Mouse (Mus musculus) embryo, embryonic 9.5 days (tissue): ENCODE data around the gene Ddx42.
"Not testable (repeated sequence)": the region's sequence is repeated elsewhere in the genome, so short reads cannot be mapped to it uniquely, and the experiment has no call there.

Source experiments
- DNase-seq: peaks from one replicate; pipeline ENCODE4 v3.0.0-alpha.2; 2017; ENCODE audit errors: extremely low spot score

Gene Ddx42

GRCm38 (mm10) chr11:106216730-106217490, at the start of gene Ddx42:
Ddx42 (plus strand) TSS chr11:106216926.
- peak; percentile 90 for DNase-seq

GRCm38 (mm10) chr11:106167435-106167834, 49.3 kb upstream of the Ddx42 start:
- no peak for DNase-seq

GRCm38 (mm10) chr11:106170807-106171206, 45.9 kb upstream of the Ddx42 start:
- no peak for DNase-seq

- DNase-seq, result no peak
Observed at GRCm38 (mm10) chr11:106173228-106173627, 43.5 kb upstream of the Ddx42 start.

DNA sequence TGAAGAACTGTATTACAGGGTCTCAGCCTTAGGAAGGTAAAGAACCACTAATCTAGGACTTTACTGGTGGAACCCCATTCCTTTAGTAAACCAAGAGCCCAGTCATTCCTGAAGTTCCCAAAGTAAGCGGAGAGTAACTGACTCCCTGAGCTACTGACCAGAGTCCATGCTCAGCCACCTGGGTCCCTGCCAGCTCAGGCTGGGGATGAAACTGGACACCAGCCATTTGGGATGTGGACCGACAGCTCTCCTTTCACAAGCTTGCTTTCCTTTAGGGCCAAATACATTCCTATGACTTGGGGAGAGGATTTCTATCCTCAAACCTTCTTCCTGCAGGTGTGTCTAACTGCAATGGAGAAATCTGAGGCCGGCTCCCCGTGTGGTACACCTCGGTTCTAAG, 42.4 kb upstream of the Ddx42 start:
- DNase-seq, result no peak

DNA sequence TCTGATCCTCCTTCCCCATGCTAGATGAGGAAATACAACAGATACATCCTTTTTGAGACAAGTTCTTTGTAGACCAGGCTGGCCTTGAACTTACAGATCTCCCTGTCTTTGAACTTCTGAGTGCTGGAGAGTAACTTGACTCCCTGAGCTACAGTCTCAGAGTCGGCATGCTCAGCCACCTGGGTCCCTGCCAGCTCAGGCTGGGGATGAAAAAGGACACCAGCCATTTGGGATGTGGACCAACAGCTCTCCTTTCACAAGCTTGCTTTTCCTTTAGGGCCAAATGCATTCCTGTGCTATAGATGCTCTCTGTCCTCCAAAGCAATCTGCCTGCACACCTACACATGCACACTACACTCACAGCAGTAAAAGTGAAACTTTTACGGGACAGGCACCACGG, 41.6 kb upstream of the Ddx42 start:
- DNase-seq, result no peak

DNA sequence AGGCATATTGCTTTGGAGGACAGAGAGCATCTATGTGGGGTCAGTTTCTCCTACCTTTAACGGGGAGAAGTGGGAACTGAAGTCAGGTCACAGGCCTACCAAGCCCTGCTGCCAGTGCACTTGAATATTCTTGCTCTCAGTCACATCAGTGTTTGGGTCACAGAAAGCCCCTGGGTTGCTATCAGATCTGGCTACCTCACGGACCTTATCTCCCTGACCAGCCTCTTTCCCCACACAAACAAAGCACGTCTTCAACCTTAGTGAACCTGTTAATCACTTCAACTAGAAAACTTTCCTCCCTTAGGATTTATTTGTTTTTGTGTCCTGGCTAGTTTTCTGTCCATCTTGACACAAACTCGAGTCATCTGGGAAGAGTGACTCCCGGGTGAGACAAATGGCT, 40.4 kb upstream of the Ddx42 start:
- no peak for DNase-seq

DNA sequence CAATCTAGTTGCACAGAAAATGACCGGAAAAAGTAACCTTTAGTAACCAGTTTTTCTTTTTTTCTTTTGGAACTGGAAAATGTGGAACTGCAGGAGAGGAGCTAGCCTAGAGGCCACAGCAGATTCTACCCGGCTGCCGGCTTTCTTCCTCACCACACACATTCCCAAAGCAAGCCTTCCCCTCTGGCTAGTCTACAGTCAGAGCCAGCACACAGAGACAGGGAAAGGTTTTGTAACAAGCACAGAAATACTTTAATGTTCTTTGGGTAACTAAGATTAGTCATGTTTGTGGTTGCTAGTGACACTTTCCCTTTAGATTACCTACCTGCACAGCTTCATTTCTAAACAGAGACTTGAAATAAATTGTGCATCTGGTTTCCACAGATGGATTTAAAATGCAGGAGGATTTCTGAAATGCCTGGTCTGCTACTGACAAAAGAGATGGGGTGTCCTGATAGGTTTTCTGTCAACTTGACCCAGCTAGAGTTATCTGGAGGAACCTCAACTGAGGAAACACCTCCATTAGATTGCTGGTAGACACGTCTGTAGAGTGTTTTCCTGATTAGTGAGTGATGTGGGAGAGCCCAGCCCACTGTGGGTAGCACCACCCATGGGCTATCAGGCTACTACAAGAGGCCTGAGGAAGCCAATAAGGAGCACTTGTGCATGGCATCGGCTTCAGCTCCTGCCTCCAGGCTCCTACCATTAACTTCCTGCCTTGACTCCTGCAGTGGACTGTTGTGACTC, 38.5 kb upstream of the Ddx42 start:
- no peak for DNase-seq

- no peak for DNase-seq
Observed at GRCm38 (mm10) chr11:106179711-106180448, 36.8 kb upstream of the Ddx42 start.

GRCm38 (mm10) chr11:106180449-106180801, 36.3 kb upstream of the Ddx42 start:
- DNase-seq, result no peak

DNA sequence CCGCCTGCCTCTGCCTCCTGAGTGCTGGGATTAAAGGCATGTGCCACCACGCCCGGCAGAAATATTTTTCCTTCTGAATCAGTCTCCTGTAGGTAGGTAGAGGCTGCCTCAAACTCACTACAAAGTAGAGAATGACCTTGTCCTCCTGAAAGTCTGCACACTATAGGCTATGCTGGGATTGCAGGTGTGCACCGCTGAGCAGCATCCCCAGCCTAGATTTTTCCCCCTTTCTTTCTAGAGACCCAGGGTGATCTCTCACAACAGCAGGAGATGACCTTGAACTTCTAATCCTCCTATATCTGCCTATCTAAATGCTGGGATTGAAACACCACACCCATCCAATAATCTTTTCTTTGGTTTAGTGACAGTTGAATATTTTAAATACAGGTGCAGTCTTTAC, 29.4 kb upstream of the Ddx42 start:
- DNase-seq, result no peak

- no peak for DNase-seq
Observed at GRCm38 (mm10) chr11:106191716-106192115, 25.0 kb upstream of the Ddx42 start.

GRCm38 (mm10) chr11:106192241-106192640, 24.5 kb upstream of the Ddx42 start:
- no peak for DNase-seq

DNA sequence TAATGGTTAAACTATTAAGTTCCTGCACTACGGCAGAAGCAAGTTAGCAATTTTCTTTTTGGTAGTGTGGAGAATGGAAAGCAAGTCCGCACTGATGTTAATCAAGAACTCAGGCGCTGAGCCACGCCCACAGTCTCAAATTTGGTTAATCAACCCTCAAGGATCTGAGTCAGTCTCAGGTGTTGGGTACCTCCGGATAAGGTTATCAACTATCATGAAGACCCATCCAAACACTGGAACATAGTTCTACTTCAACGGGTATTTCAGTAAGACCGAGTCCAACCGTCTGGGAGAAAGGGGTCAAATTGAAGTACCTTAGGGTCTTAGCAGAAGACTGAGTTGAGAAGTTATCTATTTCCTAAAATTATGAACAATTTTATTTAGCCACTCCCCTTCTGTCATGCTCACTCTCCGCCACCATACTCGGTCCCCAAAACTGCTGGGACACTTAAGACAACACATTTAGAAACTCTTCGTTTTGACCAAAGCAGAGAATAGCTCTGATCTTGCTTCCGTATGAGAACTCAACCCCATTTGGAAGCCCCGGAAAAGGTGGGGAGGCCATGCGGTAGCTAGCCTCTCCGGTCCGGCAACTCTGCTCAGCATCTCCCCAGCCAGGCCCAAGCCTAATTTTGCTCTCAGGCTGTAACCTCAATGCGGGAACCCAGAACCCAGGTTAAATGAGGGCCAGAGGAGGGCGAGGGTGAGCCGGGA, 23.9 kb upstream of the Ddx42 start:
- DNase-seq, result no peak

- peak; percentile 100 for DNase-seq
Observed at GRCm38 (mm10) chr11:106193371-106194154, 23.2 kb upstream of the Ddx42 start.

DNA sequence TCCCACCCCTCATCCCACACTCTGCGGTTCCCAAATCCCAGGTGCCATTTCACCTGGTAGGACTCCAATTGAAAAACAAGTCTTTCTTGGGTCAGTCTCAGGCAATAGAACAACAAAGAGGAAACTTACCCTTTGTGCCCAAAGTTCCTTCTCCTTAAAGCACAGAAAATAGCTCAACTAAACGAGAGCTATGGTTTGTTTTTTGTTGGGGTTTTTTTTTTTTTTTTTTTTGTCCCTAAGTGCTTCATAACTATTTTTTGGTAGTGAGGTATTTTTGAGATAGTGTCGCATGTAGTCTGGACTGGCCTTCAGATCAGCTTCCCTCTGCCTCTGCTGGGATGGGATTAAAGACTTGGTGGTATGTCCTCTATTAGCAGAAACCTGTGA, 22.6 kb upstream of the Ddx42 start:
- no peak for DNase-seq

GRCm38 (mm10) chr11:106194891-106195290, 21.8 kb upstream of the Ddx42 start:
- DNase-seq, result no peak

DNA sequence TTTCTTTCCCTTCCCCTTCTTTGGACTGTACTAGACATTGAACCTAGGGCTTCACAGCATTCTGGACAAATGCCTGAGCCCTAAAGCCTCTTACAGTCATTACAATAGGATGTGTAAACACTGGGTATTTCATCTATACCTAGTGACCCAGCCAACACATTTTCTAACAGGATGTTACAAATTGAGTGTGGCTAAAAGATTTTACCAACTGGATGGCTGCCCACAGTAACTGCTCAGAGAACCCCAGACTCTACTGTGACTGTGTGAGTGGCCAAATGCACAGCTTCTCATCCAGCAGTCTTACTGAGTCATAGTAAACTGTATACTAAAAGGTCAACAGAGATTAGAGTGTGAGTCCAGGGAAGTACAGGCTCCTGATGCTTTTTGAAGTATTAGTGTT, 21.4 kb upstream of the Ddx42 start:
- DNase-seq, result no peak

- DNase-seq, result no peak
Observed at GRCm38 (mm10) chr11:106198277-106198676, 18.4 kb upstream of the Ddx42 start.

- not testable (repeated sequence) for DNase-seq
Observed at GRCm38 (mm10) chr11:106199997-106200396, 16.7 kb upstream of the Ddx42 start.

GRCm38 (mm10) chr11:106200756-106201155, 16.0 kb upstream of the Ddx42 start:
- no peak for DNase-seq
